Mouse (Mus musculus) kidney, adult 2 months (tissue): ENCODE results near the gene Deup1.

Experiments
- CTCF ChIP-seq: fragments of 200-500 bp; conservative IDR thresholded peaks from 2 replicates; pipeline ENCODE4 v1.5.1; 2011; ENCODE audit warnings: low read depth, mild to moderate bottlenecking, control low read depth, low read length, moderate library complexity, mixed read lengths; ENCODE audit not compliant: insufficient read depth, insufficient read length
- POLR2A ChIP-seq: fragments of 200-500 bp; IDR thresholded peaks from one replicate; pipeline ENCODE4 v1.6.1; 2011; ENCODE audit warnings: low read depth, low read length, control low read depth

GRCm38 (mm10) chr9:15619767-15620166 is 8.0 kb downstream of the Deup1 start:
- TF ChIP-seq CTCF (no peak), POLR2A (no peak)
